Mouse (Mus musculus) heart, postnatal 36 days (tissue): Measurements from ENCODE around the gene 1700001P01Rik. TPM values are rescaled to one million over a fixed set of nuclear protein-coding genes. Genes with fewer than 3 reads are reported as not detected.
"Not testable (repeated sequence)": the region's sequence is repeated elsewhere in the genome, so short reads cannot be mapped to it uniquely, and the experiment has no call there.

Experiments used
- DNase-seq, 2 experiments: peaks; one replicate each; pipeline ENCODE4 v3.0.0; 2021 to 2022
- intact Hi-C: fragments of 180-260 bp; cut with DNase I; formaldehyde crosslinking; loops from one replicate; pipeline ENCODE4 v1.15.1; 2025
- total RNA-seq, 2 experiments: library from RNA; stranded (reverse); gene quantifications; 2 replicates each; pipeline ENCODE4 v1.2.3; 2021

The 1700001P01Rik gene
- total RNA-seq, 2 experiments from 2014 or later: not detected

DNA sequence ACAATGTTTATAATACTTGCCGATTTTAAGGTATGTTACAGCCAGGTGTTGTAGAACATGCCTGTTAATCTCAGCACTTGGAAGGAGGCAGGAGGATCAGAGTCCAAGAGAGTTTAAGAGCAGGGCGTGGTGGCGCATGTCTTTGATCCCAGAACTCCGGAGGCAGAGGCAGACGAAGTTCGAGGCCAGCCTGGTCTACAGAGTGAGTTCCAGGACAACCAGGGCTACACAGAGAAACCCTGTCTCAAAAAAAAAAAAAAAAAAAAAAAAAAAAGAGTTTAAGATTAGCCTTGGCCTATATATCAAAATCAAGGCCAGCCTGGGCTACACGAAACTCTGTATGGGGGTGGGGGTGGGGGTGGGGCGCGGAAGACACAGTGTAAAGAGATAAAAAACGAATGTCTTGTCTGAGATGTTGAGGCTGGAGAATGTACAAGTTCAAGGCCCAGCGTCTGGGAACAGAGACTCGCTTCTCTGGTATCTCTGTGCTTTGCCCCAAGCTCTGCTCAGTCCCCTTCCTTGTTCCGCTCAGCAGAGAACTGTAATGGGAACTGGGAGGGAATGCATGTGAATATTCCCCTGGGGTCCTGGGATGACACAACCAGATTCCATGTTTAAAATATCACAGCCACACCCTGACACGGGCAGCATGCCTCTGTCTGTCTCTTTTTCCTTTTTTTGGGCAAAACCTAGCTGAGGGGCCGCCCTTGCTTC, 21.8 kb upstream of the 1700001P01Rik start:
- intact Hi-C loops: loop anchor here (1.0 to 10.0 kb wide), 3 partner anchors 44 to 407 kb away; partner anchors contain the start of gene Cdk12
- DNase-seq: no peak

DNA sequence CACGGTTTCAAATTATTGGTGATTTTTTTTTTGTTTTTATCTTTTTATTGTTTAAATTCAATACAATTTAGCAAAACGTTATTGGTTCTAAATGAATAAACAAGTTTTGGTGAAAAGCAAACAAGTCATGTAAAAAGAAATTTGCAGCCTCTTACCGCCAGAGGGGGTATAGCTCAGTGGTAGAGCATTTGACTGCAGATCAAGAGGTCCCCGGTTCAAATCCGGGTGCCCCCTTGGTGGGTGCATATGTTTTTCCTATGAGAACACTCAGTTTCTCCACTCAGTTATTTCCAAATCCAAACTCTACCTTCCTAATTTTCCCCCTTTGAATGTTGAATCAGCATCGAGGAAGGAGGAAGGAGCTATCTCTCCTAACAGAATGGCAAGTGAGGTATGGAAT, 21.2 kb upstream of the 1700001P01Rik start:
- intact Hi-C loops: loop anchor here (10.0 kb wide), 1 partner anchor 408 kb away; the partner anchor contains the start of gene Cdk12
- DNase-seq: peak; percentile 74 to 78

DNA sequence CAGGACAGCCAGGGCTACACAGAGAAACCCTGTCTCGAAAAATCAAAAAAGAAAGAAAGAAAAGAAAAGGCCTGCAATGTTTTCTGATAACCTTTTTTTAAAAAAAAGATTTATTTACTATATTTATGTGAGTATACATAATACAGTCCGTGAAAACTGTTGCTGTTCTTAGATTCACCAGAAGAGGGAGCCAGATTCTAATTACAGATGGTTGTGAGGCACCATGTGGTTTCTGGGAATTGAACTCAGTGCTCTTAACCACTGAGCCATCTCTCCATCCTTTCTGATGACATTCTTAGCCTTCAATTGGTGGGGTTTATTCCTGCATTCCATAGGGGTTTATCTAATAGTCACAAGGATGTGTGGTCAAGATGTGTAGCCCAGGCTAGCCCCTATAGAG, 17.4 kb upstream of the 1700001P01Rik start:
- peak in 1 of 2 experiments; percentile 41 for DNase-seq
- intact Hi-C loops: loop anchor here (1.0 to 10.0 kb wide), 3 partner anchors 91 to 412 kb away; partner anchors contain the start of genes Cdk12 and Fbxo47

DNA sequence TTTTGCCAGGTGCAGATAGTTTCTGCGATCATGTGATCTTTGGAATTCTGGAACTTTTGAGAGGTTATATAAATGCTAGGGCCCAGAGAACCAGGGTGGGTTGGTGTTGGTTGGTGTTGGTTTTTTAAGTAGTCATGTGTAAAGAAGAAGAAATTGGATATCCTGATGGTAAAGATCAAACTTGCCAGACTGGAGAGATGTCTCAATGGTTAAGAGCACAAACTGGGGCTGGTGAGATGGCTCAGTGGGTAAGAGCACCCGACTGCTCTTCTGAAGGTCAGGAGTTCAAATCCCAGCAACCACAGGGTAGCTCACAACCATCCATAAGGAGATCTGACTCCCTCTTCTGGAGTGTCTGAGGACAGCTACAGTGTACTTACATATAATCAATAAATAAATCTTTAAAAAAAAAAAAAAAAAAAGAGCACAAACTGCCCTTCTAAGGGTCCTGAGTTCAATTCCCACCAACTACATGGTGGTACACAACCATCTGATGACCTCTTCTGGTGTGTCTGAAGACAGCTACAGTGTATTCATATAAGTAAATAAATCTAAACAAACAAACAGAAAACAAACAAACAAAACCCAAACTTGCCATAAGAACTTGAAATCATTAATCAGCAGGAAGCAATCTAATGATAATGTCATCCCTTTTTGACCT, 15.2 kb upstream of the 1700001P01Rik start:
- DNase-seq: not testable (repeated sequence)
- intact Hi-C loops: loop anchor here (10.0 kb wide), 1 partner anchor 414 kb away; the partner anchor contains the start of gene Cdk12

DNA sequence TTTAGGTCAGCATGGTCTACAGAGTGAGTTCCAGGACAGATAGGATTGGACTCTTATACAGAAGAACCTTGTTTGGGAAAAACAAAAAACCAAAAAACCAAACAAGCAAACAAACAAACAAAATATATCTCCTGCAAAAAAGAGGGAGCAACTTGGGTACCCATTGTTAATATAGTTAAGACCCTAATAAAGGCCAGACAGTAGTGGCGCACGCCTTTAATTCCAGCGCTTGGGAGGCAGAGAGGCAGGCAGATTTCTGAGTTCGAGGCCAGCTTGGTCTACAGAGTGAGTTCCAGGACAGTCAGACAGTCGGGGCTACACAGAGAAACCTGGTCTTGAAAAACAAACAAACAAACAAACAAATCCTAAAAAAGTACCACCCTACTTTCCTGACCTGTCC, 14.0 kb upstream of the 1700001P01Rik start:
- intact Hi-C loops: loop anchor here (10.0 kb wide), 1 partner anchor 415 kb away; the partner anchor contains the start of gene Cdk12

DNA sequence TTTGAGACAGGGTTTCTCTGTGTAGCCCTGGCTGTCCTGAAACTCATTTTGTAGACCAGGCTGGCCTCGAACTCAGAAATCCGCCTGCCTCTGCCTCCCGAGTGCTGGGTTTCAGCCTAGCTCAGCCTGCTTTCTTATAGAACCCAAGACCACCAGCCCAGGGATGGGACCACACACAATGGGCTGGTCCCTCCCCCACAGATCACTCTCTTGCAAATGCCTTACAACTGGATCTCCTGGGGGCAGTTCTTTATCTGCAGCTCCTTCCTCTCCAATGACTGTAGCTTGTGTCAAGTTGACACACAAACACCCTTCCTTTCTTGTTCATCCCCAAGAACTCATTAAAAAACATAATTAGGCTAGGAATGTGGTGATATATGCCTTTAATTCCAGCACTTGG, 12.2 kb upstream of the 1700001P01Rik start:
- no peak for DNase-seq
- intact Hi-C loops: no loop called here

More for the DNA sequence above, 14.0 kb upstream of the 1700001P01Rik start:
- no peak for DNase-seq

DNA sequence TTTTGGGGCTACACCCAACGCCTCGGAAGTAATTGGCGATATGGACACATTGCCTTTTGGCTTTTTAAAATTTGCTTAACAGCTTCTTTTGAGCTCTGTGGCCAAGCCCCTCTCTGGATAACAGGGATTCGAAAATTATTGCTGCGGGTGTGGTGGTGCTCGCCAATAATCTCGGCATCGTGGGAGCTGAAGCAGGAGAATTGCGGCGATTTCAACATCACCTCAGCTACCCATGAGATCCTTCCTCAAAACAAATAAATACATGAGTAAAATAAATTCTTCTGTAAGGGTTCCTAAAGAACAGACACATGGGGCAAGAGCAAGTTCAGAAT, 6.8 kb upstream of the 1700001P01Rik start:
- no peak for DNase-seq
- intact Hi-C loops: no loop called here

DNA sequence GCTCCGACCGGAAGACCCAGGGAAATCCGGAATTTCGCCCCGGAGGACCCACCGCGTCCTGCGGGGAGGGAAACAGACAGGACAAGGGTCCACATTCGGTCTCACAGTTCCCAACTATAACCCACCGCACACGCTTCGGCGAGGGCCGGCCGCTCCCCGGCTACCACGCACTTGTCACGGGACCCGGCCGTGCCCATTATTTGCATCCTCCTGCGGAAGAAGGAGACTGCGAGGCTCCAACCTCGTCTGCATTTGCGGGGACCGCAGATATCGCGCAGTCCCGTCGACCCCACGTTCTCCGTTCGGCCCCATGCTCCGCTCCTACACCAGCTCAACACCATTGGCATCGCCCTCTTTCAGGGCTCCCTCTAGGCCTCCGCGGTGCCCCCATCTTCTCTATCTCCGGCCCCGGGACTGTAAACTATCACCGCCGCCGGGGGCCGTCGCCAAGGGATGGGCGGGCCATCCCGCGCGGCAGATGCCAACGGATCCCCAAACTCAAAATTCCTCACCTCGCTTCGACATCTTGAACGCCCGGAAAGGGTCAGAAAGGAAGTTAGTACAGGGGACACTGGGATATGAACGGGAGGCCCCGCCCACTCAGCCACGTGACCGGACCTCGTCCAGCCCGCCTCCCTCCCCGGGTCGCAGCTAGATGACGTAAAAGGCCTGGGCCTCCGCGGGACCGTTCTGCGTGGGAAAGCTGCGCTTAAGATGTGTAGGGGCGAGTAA, 6.3 kb upstream of the 1700001P01Rik start, which contains the start of gene Rpl23:
Gene Rpl23 (minus strand): TSS at position 606 of the 732 bp plus-strand sequence.
- DNase-seq: peak; percentile 99
- intact Hi-C loops: loop anchor here (2.0 kb wide), 1 partner anchor 15 kb away; the partner anchor contains the start of gene Cwc25

DNA sequence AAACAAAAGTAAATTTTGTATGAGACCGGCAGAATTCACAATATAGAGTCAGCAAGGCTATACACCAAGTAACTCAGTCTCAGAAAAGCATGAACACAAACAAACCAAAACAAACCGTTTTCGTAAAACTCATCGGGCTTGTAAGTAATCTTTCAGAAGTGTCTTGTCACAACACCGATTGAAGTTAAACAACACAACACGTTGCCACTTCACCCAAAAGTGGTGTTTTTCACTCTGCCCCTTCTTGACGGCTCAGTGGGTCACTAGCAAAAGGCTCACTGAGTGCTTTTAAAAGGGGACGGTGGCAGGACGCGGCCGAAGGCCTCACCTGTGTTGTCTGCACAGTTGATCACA, 5.7 kb upstream of the 1700001P01Rik start:
- intact Hi-C loops: loop anchor here (2.0 kb wide), 1 partner anchor 15 kb away; the partner anchor contains the start of gene Cwc25
- DNase-seq: no peak

DNA sequence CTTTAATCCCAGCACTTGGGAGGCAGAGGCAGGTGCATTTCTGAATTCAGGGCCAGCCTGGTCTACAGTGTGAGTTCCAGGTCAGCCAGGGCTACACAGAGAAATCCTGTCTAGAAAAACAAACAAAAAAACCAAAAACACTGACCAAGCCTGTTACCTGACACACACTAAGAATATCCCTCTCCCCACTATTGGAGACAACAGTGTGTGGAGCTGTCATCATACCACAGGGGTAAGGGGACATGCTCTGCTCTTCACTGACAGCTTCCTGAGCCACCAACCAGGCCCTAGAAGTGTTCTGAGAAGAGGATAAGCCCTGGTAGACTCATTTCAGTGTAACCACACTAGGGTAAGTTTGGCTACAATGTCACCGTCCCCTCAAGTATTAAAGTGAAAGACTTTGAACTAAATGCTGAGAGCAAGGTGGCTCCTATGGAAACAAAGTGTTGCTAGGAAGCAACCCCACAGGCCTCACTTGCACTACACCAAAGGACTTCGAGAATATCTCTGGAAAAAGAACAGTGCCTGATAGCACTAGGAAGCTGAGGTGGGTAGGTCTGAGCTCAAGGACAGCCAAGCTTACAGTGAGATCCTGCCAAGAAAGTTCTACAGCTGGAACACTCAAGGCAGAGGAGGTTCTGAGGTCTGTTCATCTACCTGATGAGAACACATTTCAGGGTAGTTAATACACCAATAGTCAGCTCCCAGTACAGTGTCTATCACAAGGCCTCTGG, 4.4 kb upstream of the 1700001P01Rik start:
- DNase-seq: no peak
- intact Hi-C loops: loop anchor here (2.0 kb wide), 1 partner anchor 13 kb away; the partner anchor contains the start of gene Cwc25

DNA sequence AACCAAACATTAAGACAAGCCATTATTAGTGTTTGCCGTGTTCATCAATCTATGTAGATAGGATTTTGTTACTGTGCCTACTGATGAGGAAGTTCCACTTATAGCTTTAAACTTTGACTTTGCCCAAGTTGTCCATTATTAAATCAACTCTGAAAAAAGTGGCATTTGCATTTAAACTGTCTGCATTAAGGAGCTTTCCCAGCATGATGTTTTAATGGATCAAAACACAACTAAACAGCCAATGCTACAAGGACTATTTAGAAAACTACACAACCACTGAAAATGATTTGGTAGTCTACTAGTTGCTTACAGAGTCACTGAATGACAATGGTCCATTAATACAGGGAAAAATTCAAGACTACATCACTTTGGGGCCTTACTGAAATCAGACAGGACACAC, 3.2 kb upstream of the 1700001P01Rik start:
- DNase-seq: no peak
- intact Hi-C loops: no loop called here

DNA sequence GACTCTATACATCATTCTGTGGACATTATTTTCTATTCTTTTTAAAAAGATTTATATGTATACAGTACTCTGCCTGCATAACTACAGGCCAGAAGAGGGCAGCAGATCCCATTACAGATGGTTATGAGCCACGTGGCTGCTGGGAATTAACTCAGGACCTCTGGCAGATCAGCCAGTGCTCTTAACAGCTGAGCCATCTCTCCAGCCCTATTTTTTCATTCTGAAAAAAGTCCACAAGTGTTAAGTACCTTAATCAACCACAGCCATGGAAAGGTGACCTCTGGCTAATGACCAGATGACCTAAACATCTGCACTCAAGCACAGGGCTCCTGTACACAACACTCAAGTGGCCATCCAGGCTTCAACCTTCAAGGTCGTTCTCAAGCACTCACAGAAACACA, 1.4 kb upstream of the 1700001P01Rik start:
- intact Hi-C loops: no loop called here
- DNase-seq: no peak

DNA sequence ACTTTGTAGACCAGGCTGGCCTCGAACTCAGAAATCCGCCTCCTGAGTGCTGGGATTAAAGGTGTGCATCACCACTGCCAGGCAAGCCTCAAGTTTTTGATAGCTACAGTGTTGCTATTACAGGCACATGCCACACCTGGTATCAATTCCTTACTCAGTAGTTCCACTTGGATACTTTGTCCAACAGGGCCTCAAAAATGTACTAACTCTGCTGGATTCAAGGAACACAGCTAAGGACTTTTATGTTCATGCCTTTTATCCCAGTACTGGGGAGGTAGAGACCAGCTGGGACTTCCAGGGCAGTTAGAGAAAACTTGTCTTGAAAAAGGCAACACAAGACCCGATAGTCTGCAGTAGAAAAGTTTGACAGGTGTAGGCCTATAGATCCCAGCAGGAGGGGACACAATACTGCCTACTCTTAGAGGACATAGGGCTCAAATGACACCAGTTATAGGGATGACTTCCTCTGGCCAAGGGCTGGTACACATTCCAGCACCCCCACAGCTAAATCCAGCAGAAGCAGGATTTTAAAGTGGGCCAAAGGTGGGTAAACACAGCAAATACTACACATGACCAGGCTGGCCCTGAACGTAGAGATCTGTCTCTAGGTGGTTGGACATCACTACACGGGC, 895 bp upstream of the 1700001P01Rik start:
- intact Hi-C loops: no loop called here
- no peak for DNase-seq

DNA sequence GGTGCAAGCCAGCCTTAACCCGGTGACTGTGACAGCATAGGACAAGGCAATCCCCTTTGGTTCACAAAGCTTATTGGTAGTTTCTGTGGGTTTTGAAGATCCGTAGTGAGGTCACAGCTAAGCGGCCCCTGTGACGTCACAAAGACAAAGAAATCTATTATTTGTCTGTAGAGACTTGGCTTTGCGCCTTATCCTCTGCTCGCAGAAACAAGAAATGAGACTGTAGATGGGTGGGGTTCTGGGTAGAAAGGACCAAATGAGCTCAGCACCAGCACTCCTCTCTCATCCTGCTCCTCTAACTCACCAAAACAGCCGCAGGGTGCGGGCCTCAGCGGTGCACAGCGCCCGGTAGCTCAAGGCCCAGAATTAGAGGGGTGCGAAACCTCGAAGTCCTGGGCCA, 532 bp downstream of the 1700001P01Rik start:
- DNase-seq: no peak
- intact Hi-C loops: no loop called here

DNA sequence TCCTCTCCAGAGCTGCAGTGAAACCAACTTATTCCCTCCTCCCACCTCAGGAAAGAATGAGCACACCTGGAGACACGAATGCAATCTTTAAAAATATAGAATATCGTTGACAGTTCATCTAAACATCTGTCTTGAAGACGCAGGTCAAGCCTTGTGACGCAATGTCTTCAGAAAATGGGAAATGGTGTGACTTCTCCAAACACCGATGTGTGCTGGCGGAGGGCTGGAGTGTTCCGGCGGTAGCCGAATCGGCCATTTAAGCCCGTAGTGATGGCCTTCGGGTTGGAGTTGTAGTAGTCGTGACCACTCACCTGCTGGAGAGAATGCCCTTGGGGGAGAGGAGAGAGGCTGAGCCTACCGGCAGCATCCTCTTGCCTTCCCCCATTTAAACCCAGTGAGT, 4.3 kb downstream of the 1700001P01Rik start:
- intact Hi-C loops: no loop called here
- DNase-seq: no peak

DNA sequence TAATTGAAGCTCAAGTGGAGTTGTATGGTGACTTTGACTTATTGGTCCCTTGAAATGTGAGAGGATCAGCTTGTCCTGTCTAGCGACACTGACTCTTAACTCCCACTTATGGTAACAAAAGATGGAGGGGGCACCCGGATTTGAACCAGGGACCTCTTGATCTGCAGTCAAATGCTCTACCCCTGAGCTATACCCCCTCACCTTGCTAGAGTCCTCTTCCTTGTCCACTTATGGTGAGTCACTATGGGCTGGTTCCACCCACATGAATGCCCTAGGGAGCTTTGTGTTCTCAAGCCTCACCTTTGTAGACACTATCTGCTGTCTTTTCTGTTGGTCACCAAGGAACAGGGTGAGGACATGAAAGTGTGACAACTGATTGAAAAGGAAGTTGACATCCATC, 6.0 kb downstream of the 1700001P01Rik start:
- no peak for DNase-seq
- intact Hi-C loops: no loop called here

DNA sequence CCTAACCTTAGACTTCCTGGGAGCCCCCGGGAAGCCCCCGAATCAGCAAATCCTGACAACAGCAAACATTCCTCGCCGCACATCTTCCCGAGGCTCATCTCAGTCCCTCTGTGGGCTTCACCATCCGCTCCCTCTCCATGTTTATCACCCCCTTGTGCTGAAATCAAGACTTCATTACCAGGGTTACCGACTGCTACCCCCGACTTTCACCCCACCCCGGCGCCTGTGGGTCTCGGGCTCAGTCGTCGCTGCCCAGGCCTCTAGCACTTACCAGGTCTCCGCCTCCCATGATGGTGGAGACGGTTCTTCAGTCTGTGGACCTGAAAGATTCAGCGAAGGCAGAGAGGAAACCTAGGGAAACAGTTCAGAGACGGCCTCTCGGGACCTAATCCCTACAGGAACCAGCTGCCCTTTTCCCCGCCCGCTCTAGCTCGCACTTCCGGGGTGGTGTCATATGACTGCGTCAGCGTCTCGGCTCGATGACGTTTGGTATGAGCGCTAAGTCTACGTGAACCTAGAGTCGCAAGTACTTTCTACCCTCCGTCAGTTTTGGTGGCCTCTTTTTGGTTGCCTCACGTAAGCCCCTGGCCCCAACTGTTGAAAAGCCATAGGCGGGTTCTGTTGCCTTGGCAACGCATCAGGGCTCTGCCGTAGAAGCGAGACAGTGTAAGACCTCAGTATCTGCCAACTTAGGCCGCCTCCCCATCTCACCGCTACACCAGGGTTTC, 9.4 kb downstream of the 1700001P01Rik start, which contains the start of gene Cwc25:
Gene Cwc25 (minus strand): TSS at position 403 of the 728 bp plus-strand sequence.
- intact Hi-C loops: loop anchor here (2.0 kb wide), 1 partner anchor 14 kb away; no protein-coding TSS in a partner anchor
- peak; percentile 95 to 96 for DNase-seq

DNA sequence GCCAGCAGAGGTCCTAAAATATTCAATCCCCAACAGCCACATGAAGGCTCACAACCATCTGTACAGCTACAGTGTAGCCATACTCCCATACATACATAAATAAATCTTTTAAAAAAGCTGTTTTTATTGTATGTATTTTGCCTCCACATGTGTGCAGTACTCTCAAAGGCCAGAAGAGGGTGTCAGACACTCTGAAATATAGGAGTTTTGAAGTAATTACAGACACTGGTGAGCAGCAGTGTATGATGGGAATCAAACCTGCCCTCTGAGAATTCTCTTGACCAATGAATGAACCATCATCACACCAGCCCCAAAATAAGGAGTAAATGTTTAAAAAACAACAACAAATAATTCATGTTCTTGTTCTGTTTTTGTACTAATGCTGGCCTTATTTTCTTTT, 14.1 kb downstream of the 1700001P01Rik start:
- intact Hi-C loops: no loop called here
- DNase-seq: no peak

DNA sequence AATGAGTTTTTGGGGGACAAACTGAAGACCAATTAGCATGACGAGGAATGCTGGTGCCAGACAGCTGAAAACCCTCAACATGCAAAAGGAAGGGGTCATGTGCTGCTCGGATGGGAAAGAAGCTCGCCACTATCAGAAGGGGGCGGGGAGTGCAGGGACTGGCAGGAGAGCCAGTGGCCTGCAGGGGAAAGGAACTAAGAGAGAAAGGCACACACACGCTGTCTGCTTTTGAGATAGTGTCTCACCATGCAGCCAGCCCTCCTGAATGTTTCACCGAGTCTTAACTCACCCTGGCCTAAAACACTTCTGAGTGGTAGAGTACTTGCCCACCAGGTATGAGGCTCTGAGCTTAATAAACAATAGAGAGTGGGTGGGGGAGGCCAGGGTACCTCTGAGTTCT, 16.8 kb downstream of the 1700001P01Rik start:
- intact Hi-C loops: no loop called here
- DNase-seq: no peak
